ENCODE assay signal across 27 mouse cellular contexts in the genomic region with DNA sequence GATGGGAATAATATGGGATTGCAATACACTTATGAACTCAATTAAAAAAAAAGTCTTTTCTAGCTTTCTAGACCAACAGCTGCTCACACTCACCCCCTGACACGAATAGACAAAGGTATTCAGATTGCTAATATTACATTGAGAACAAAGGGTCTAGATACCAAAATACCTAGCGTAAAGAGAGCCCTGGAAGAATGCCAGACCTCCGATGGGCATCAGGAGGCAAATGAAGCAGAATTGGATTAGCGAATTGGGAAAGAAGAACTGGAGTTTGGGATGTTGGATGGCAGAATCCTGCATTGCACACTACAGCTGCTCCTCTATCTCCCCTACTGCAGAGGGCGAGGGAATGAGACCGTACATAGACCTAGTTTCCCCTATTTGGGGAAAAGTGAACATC.
A peak's percentile ranks its signal among the peaks of the same experiment; 100 is the strongest.
DNase-seq lines count a peak whose midpoint lies in the region; ATAC-seq and TF ChIP-seq lines count a peak whose summit lies in the region.
"Had no signal": no experiment of that assay in that cellular context is flagged by ENCODE, and none has a peak within 500 bp of the region (broad histone marks: within the 10 kb centered on the region; RNA-seq: fewer than 3 reads in every experiment).

No protein-coding gene starts in this region.

- no peaks in the 10 kb centered on the region for H3K9me3 ChIP-seq in forebrain, embryonic 14.5 days (replicated peaks; ENCODE audit: control insufficient read depth, low read length)
- no peaks in the 10 kb centered on the region for H3K9me3 ChIP-seq in forebrain, embryonic 16.5 days (ENCODE audit: control insufficient read depth, low read length)
- H3K9me3 ChIP-seq in midbrain, embryonic 11.5 days (ENCODE audit: control insufficient read depth, low read length), result no peaks in the 10 kb centered on the region
- H3K9me3 ChIP-seq in midbrain, embryonic 13.5 days, result no peaks in the 10 kb centered on the region
- H3K9me3 ChIP-seq: embryonic facial prominence, embryonic 13.5 days; embryonic facial prominence, embryonic 15.5 days; forebrain, embryonic 10.5 days; forebrain, embryonic 12.5 days; forebrain, embryonic 15.5 days; G1E had no signal

- no peak for TF ChIP-seq POLR2A in brain, embryonic 14.5 days (IDR thresholded peaks at IDR 0.05; ENCODE audit: borderline replicate concordance, extremely low read depth, insufficient read depth, insufficient read length, poor library complexity, severe bottlenecking)

- WGBS in forebrain, embryonic 14.5 days, result 58% methylated on average over 6 of the region's 6 CpGs
- WGBS in forebrain, embryonic 16.5 days, result 52% methylated on average over 6 of the region's 6 CpGs
- 84% methylated on average over 6 of the region's 6 CpGs for WGBS in midbrain, embryonic 11.5 days
- WGBS in midbrain, embryonic 13.5 days, result 79% methylated on average over 6 of the region's 6 CpGs

- no peak overlapping the region for H3K4me2 ChIP-seq in forebrain, embryonic 14.5 days (ENCODE audit: low read length)
- H3K4me2 ChIP-seq in forebrain, embryonic 16.5 days (ENCODE audit: low read length), result no peak overlapping the region
- no peak overlapping the region for H3K4me2 ChIP-seq in midbrain, embryonic 11.5 days
- no peak overlapping the region for H3K4me2 ChIP-seq in midbrain, embryonic 13.5 days (replicated peaks)
- H3K4me2 ChIP-seq: embryonic facial prominence, embryonic 13.5 days; embryonic facial prominence, embryonic 15.5 days; forebrain, embryonic 12.5 days; forebrain, embryonic 15.5 days had no signal

- H3K9ac ChIP-seq in forebrain, embryonic 14.5 days (ENCODE audit: low read length), result no peak overlapping the region
- H3K9ac ChIP-seq in forebrain, embryonic 16.5 days (replicated peaks; ENCODE audit: low read depth, low read length), result no peak overlapping the region
- H3K9ac ChIP-seq in midbrain, embryonic 11.5 days (ENCODE audit: low read length), result no peak overlapping the region
- H3K9ac ChIP-seq in midbrain, embryonic 13.5 days (replicated peaks), result no peak overlapping the region
- H3K9ac ChIP-seq: embryonic facial prominence, embryonic 13.5 days; embryonic facial prominence, embryonic 15.5 days; forebrain, embryonic 12.5 days; forebrain, embryonic 15.5 days had no signal

- no peaks in the 10 kb centered on the region for H3K4me1 ChIP-seq in forebrain, embryonic 14.5 days (ENCODE audit: control insufficient read depth, insufficient read depth, low read length)
- no peaks in the 10 kb centered on the region for H3K4me1 ChIP-seq in forebrain, embryonic 16.5 days (replicated peaks; ENCODE audit: control insufficient read depth, insufficient read depth, low read length)
- no peaks in the 10 kb centered on the region for H3K4me1 ChIP-seq in midbrain, embryonic 11.5 days (ENCODE audit: control insufficient read depth, insufficient read depth, low read length)
- H3K4me1 ChIP-seq in midbrain, embryonic 13.5 days (replicated peaks), result no peaks in the 10 kb centered on the region
- H3K4me1 ChIP-seq: embryonic facial prominence, embryonic 13.5 days; embryonic facial prominence, embryonic 15.5 days; forebrain, embryonic 10.5 days; forebrain, embryonic 12.5 days; forebrain, embryonic 15.5 days had no signal

- no peak overlapping the region for H3K27ac ChIP-seq in forebrain, embryonic 14.5 days (ENCODE audit: low read depth, low read length)
- no peak overlapping the region for H3K27ac ChIP-seq in forebrain, embryonic 16.5 days (ENCODE audit: low read length)
- H3K27ac ChIP-seq in midbrain, embryonic 11.5 days (ENCODE audit: low read depth, low read length), result no peak overlapping the region
- H3K27ac ChIP-seq in midbrain, embryonic 13.5 days, result no peak overlapping the region
- H3K27ac ChIP-seq: embryonic facial prominence, embryonic 13.5 days; embryonic facial prominence, embryonic 15.5 days; forebrain, embryonic 10.5 days; forebrain, embryonic 12.5 days; forebrain, embryonic 15.5 days had no signal

- TF ChIP-seq CTCF in brain, embryonic 14.5 days (IDR thresholded peaks at IDR 0.05; ENCODE audit: borderline replicate concordance, extremely low read depth, insufficient read depth, insufficient read length), result no peak

- no peaks in the 10 kb centered on the region for H3K36me3 ChIP-seq in forebrain, embryonic 14.5 days (ENCODE audit: control insufficient read depth, insufficient read depth, low read length)
- no peaks in the 10 kb centered on the region for H3K36me3 ChIP-seq in forebrain, embryonic 16.5 days (ENCODE audit: control insufficient read depth, insufficient read depth)
- no peaks in the 10 kb centered on the region for H3K36me3 ChIP-seq in midbrain, embryonic 11.5 days (ENCODE audit: control insufficient read depth, insufficient read depth, low read length)
- H3K36me3 ChIP-seq in midbrain, embryonic 13.5 days, result no peaks in the 10 kb centered on the region
- H3K36me3 ChIP-seq: embryonic facial prominence, embryonic 13.5 days; embryonic facial prominence, embryonic 15.5 days; forebrain, embryonic 10.5 days; forebrain, embryonic 12.5 days; forebrain, embryonic 15.5 days; G1E had no signal

- H3K4me3 ChIP-seq in forebrain, embryonic 14.5 days (ENCODE audit: low read depth, low read length), result no peak overlapping the region
- no peak overlapping the region for H3K4me3 ChIP-seq in forebrain, embryonic 16.5 days (replicated peaks; ENCODE audit: low read length)
- H3K4me3 ChIP-seq in midbrain, embryonic 11.5 days (ENCODE audit: low read depth, low read length), result no peak overlapping the region
- no peak overlapping the region for H3K4me3 ChIP-seq in midbrain, embryonic 13.5 days (replicated peaks)
- H3K4me3 ChIP-seq: embryonic facial prominence, embryonic 13.5 days; embryonic facial prominence, embryonic 15.5 days; erythroblast, embryonic 14.5 days; forebrain, embryonic 10.5 days; forebrain, embryonic 12.5 days; forebrain, embryonic 15.5 days had no signal

- peak; percentile 53 to 56 for DNase-seq in cerebellum, postnatal 10 days
- no peak for DNase-seq in cerebellum, adult 11 months
- DNase-seq in forebrain, embryonic 14.5 days (ENCODE audit: low spot score), result peak; percentile 3
- peak; percentile 54 for DNase-seq in midbrain, embryonic 11.5 days (ENCODE audit: low spot score, missing footprints)
- peak; percentile 26 for DNase-seq in brain, embryonic 14.5 days (ENCODE audit: low read depth)
- DNase-seq: adrenal gland, adult 8-10 months; adrenal gland, postnatal 14 days; adrenal gland, postnatal 36 days; B cell, adult 2 months; cerebellum, adult 18-20 months; cerebellum, adult 8-10 months; cerebellum, adult 9-11 months; cerebellum, postnatal 36 days; embryo, embryonic 11 days had no signal

- no peak for ATAC-seq in forebrain, embryonic 14.5 days
- no peak for ATAC-seq in forebrain, embryonic 16.5 days
- ATAC-seq in midbrain, embryonic 11.5 days (ENCODE audit: low FRiP score), result no peak
- ATAC-seq in midbrain, embryonic 13.5 days, result no peak
- ATAC-seq: activated CD4-positive, CD25-positive, alpha-beta regulatory T cell, adult 4 months; CD4-positive, CD25-positive, alpha-beta regulatory T cell, adult 4 months; forebrain, embryonic 15.5 days; Patski had no signal

- H3K27me3 ChIP-seq in forebrain, embryonic 14.5 days (replicated peaks; ENCODE audit: control insufficient read depth, insufficient read depth, low read length), result no peaks in the 10 kb centered on the region
- H3K27me3 ChIP-seq in forebrain, embryonic 16.5 days (replicated peaks; ENCODE audit: control insufficient read depth, insufficient read depth, low read length), result no peaks in the 10 kb centered on the region
- H3K27me3 ChIP-seq in midbrain, embryonic 11.5 days (ENCODE audit: control insufficient read depth, insufficient read depth, low read length), result no peaks in the 10 kb centered on the region
- no peaks in the 10 kb centered on the region for H3K27me3 ChIP-seq in midbrain, embryonic 13.5 days
- H3K27me3 ChIP-seq: CH12.LX; embryonic facial prominence, embryonic 13.5 days; embryonic facial prominence, embryonic 15.5 days; forebrain, embryonic 12.5 days; forebrain, embryonic 15.5 days had no signal
